Mouse (Mus musculus) hindbrain, postnatal 0 days (tissue): ENCODE measurements at regions not wholly inside any gene's neighbourhood (a gene's known extent, or its start where the extent isn't known, plus 50 kb on each side); places are given as distances from the start of the nearest gene placed in this dataset.
A peak's percentile ranks its signal among the peaks of the same experiment; 100 is the strongest.

Experiments used
- ATAC-seq: fragments of 200-750 bp; cut with Nextera tagmentation; 2 replicates; pipeline ENCODE4 v1.8.0; 2017; ENCODE audit warnings: mild to moderate bottlenecking, moderate TSS enrichment, moderate library complexity
- DNase-seq: peaks from one replicate; pipeline ENCODE4 v3.0.0-alpha.2; 2015; ENCODE audit warnings: low spot score
- H3K27ac ChIP-seq: fragments of 300-500 bp; sonication (generic); 2 replicates; pipeline ENCODE4 v1.5.1; 2014; ENCODE audit warnings: mild to moderate bottlenecking
- H3K27me3 ChIP-seq: fragments of 300-500 bp; sonication (generic); 2 replicates; pipeline ENCODE4 v1.6.1; 2014; ENCODE audit warnings: low read length, mixed read lengths; ENCODE audit not compliant: insufficient read depth
- H3K36me3 ChIP-seq: fragments of 300-500 bp; sonication (generic); 2 replicates; pipeline ENCODE4 v1.6.1; 2014; ENCODE audit warnings: low read length, mixed read lengths; ENCODE audit not compliant: insufficient read depth
- H3K4me1 ChIP-seq: fragments of 300-500 bp; sonication (generic); 2 replicates; pipeline ENCODE4 v1.6.1; 2014; ENCODE audit warnings: antibody characterized with exemption, low read length, mixed read lengths; ENCODE audit not compliant: insufficient read depth
- H3K4me2 ChIP-seq: fragments of 300-500 bp; sonication (generic); 2 replicates; pipeline ENCODE4 v1.6.1; 2014; ENCODE audit warnings: low read depth, mild to moderate bottlenecking, low read length, moderate library complexity, mixed read lengths
- H3K4me3 ChIP-seq: fragments of 300-500 bp; sonication (generic); 2 replicates; pipeline ENCODE4 v1.5.1; 2014; ENCODE audit warnings: low read length
- H3K9ac ChIP-seq: fragments of 300-500 bp; sonication (generic); replicated peaks from 2 replicates; pipeline ENCODE4 v1.6.1; 2014; ENCODE audit warnings: mild to moderate bottlenecking, low read length, moderate library complexity, mixed read lengths
- H3K9me3 ChIP-seq: fragments of 300-500 bp; sonication (generic); 2 replicates; pipeline ENCODE4 v1.6.1; 2016; ENCODE audit warnings: low read length, mixed read lengths
- CTCF ChIP-seq: IDR thresholded peaks from 2 replicates; pipeline ENCODE4 v1.5.1; 2016; ENCODE audit warnings: antibody characterized with exemption, control low read depth, low read depth
- WGBS: fragments of 180-500 bp; shearing (Covaris S2); extraction: QIAGEN DNeasy Blood & Tissue Kit; methylation state at CpG from one replicate; pipeline ENCODE4 v1.1.7; 2014; 5-methylcytosine and 5-hydroxymethylcytosine counted together

DNA sequence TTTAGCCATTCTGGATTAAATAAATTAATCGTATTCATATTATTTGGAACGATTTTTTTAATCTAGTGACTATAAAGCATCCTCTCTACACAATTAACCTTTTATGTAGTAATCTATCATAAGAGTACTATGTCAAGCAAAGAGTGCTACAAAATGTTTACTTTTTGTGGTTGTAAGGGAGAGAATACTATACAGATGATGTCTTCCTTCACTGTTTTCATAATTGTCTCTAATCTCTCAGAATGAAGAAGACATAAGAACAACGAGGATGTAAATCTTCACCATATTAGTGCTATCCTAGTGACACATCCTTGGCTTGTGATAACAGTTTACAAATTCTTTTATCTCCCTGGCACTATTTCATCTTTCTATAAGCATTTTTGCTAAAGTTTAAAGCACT, 735.6 kb downstream of the Flrt2 start:
- Histone ChIP-seq H3K27me3 (no peaks in the 10 kb centered on the region), H3K4me3 (no peak overlapping the region), H3K36me3 (no peaks in the 10 kb centered on the region), H3K27ac (no peak overlapping the region), H3K9me3 (no peaks in the 10 kb centered on the region), H3K9ac (no peak overlapping the region), H3K4me2 (no peak overlapping the region), H3K4me1 (no peaks in the 10 kb centered on the region)
- 85% methylated on average over 3 of the region's 3 CpGs for WGBS
- DNase-seq = no peak
- no peak for ATAC-seq
- no peak for TF ChIP-seq CTCF

DNA sequence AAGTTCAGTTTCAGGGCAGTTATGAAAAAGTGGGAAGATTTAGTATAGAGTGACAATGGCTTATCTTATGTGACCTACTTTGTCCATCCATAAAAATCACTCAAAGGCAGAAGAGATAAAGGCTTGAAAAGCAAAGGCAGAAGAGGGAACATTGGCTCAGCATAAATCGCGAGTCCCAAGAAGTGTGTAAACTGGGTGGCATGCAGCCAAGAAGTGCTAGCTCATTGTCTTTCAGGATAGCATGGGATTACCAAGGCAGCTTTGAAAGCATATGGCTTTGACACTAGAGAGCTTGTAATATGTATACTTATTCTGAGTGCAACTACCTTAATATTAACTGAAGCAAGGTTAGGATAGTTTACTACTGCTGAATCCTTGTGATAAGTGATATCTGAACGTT, 750.5 kb downstream of the Flrt2 start:
- H3K36me3 ChIP-seq = no peaks in the 10 kb centered on the region
- no peak overlapping the region for H3K27ac ChIP-seq
- no peaks in the 10 kb centered on the region for H3K9me3 ChIP-seq
- H3K4me3 ChIP-seq = no peak overlapping the region
- no peaks in the 10 kb centered on the region for H3K27me3 ChIP-seq
- no peak for TF ChIP-seq CTCF
- WGBS = 55% methylated on average over 3 of the region's 3 CpGs
- H3K4me2 ChIP-seq = no peak overlapping the region
- DNase-seq = no peak
- no peak for ATAC-seq
- H3K9ac ChIP-seq = no peak overlapping the region
- H3K4me1 ChIP-seq = no peaks in the 10 kb centered on the region

DNA sequence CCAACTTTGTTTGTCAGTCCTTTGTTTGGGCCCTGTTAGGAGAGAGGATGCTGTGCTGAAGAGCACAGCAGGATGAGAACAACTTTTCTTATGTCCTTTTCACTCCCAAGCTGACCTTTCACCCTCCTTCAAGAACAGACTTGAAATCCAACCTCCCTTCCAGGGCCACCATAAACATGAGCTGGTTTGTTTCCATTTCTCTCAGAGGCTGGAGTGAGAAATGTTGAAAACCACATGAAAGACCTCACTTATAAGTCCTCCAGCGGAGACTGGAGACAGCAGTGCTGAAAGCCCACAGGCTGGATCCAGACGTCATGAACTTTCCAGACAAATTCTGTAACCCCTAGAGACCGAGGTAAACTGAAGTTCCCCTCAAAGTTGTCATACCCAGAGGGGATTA, 761.3 kb downstream of the Flrt2 start:
- no peaks in the 10 kb centered on the region for H3K9me3 ChIP-seq
- peak; percentile 1 for DNase-seq
- H3K27ac ChIP-seq = no peak overlapping the region
- H3K4me1 ChIP-seq = no peaks in the 10 kb centered on the region
- H3K36me3 ChIP-seq = no peaks in the 10 kb centered on the region
- ATAC-seq = no peak
- no peak overlapping the region for H3K4me3 ChIP-seq
- WGBS = 14% methylated on average over 3 of the region's 3 CpGs
- no peaks in the 10 kb centered on the region for H3K27me3 ChIP-seq
- no peak overlapping the region for H3K9ac ChIP-seq
- no peak for TF ChIP-seq CTCF
- H3K4me2 ChIP-seq = no peak overlapping the region

DNA sequence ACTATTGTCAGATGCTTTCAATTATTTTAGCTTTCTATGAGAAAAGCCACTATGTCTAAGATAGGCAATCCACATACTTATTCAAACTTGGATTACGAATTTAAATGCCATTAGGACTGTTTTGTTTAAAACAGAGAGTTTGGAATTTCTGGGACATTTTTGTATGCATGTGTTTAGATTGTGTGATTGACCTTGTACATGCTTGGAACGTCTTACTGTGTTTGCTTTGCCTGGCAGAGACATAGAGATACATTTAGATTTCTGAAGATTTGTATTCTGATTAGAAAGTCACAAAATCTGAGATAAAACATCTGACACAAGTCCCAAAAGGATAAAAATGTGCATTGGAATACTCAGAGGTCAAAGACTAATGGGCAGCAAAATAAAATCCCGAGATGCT, 784.3 kb downstream of the Flrt2 start:
- H3K9me3 ChIP-seq = no peaks in the 10 kb centered on the region
- no peak overlapping the region for H3K27ac ChIP-seq
- no peak for TF ChIP-seq CTCF
- no peaks in the 10 kb centered on the region for H3K27me3 ChIP-seq
- DNase-seq = no peak
- no peak for ATAC-seq
- 69% methylated on average over 3 of the region's 3 CpGs for WGBS
- no peaks in the 10 kb centered on the region for H3K4me1 ChIP-seq
- no peaks in the 10 kb centered on the region for H3K36me3 ChIP-seq
- H3K9ac ChIP-seq = no peak overlapping the region
- H3K4me2 ChIP-seq = no peak overlapping the region
- H3K4me3 ChIP-seq = no peak overlapping the region

GRCm38 (mm10) chr12:96488448-96488960, 796.5 kb downstream of the Flrt2 start:
- Histone ChIP-seq H3K4me3 (no peak overlapping the region), H3K4me2 (no peak overlapping the region), H3K36me3 (no peaks in the 10 kb centered on the region), H3K9me3 (no peaks in the 10 kb centered on the region), H3K27ac (no peak overlapping the region), H3K4me1 (no peaks in the 10 kb centered on the region), H3K9ac (no peak overlapping the region), H3K27me3 (no peaks in the 10 kb centered on the region)
- DNase-seq (peak; percentile 2), ATAC-seq (no peak)
- WGBS = 72% methylated on average over 1 of the region's 1 CpGs
- no peak for TF ChIP-seq CTCF

GRCm38 (mm10) chr12:96509658-96510057, 817.6 kb downstream of the Flrt2 start:
- DNase-seq (no peak), ATAC-seq (no peak)
- Histone ChIP-seq H3K4me2 (no peak overlapping the region), H3K9me3 (no peaks in the 10 kb centered on the region), H3K27me3 (no peaks in the 10 kb centered on the region), H3K4me3 (no peak overlapping the region), H3K27ac (no peak overlapping the region), H3K4me1 (no peaks in the 10 kb centered on the region), H3K36me3 (no peaks in the 10 kb centered on the region), H3K9ac (no peak overlapping the region)
- 66% methylated on average over 1 of the region's 1 CpGs for WGBS
- TF ChIP-seq CTCF = no peak

GRCm38 (mm10) chr12:96558824-96559223, 866.8 kb downstream of the Flrt2 start:
- Histone ChIP-seq H3K4me1 (no peaks in the 10 kb centered on the region), H3K9ac (no peak overlapping the region), H3K27me3 (no peaks in the 10 kb centered on the region), H3K36me3 (no peaks in the 10 kb centered on the region), H3K4me2 (no peak overlapping the region), H3K9me3 (no peaks in the 10 kb centered on the region), H3K27ac (no peak overlapping the region), H3K4me3 (no peak overlapping the region)
- 58% methylated on average over 1 of the region's 1 CpGs for WGBS
- no peak for ATAC-seq
- DNase-seq = no peak
- TF ChIP-seq CTCF = no peak
